Mouse (Mus musculus): ENCODE results near the gene Klk15.

DNA sequence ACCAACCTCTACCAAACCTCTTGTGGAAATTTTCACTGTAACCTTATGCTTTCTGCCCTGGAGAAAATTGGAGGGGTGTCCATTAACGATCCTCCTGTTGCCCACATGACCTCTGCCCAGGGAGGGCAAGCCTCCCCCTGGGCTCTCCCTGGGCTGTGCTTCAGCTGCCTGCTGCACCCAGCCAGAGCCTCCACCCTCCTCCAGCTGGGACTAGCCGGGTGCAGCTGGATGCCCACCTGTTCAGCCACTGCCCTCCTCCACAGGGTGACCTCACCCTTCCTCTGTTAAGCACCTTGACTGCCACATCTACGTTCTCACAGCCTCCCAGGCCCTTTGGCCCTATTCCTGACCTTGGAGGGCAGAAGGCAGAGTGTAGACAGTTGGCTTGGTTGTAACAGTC, 1.2 kb downstream of the Klk15 start:
- TF ChIP-seq POLR2A (IDR thresholded peaks at IDR 0.05; ENCODE audit: insufficient read depth, low read depth, low read length) (no peak), CTCF (IDR thresholded peaks at IDR 0.05) (no peak), EP300 (IDR thresholded peaks at IDR 0.05; ENCODE audit: insufficient read depth, low read depth, low read length) (no peak)

Measured in heart, adult 2 months (tissue).